Mouse (Mus musculus): ENCODE measurements around the gene E2f8.

E2f8 gene

DNA sequence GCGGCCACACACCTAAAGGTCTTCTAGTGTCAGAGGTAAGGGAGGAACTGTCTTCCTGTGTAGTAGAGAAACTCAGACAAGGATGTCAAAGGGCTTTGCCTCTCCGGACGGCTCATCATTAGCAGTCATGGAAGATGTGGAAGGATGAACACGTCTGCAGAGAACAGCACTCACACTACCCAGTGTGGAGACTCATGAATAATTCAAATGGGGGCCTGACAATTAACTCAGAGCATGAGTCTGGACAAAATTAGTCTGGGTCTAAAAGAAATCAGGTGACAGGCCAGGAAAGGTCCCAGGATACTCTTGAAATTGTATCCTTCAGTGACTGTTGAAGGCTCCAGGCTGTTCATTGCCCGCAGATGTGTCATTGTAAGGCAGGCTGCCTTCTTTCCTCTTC lies 9.6 kb upstream of the E2f8 start:
- no peak for DNase-seq (ENCODE audit: low spot score)

DNA sequence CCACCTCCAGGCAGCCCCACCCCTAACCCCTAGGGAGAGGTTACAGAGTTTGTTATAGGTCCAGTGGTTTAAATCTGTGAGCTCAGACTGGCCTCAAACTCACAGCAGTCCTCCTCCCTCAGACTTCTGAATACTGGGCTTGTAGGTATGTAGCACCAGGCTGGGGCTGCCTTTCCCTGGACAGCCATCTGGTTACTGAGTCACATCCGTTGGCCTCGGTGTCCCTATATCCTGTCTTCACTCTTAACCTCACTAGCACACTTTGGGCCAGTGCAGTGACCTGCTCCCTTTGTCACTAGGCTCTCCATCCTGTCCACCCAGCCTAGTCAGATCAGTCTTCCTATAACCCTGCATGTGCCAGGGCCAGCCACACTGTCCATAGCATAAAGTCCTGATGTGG lies 7.4 kb upstream of the E2f8 start:
- DNase-seq (ENCODE audit: low spot score): no peak

DNA sequence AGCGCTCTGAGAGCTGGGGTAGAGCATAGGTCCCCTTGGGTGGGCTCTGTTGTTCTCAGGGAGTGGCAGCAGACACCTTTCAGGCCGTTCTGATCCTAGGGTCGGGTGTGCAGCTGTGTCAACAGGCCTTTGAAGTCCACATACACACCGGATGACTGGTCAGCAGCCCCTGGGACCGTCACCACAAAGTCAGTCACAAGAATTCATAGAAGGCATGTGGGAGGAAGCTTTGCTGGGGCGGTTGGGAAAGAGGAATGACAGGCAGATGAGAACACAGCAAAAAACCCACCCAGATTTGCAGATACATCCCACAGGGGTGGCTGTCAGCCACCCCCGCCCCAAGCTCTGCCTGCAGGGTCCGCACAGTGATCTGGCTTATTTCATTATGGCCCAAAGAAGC lies 6.6 kb upstream of the E2f8 start:
- no peak for DNase-seq (ENCODE audit: low spot score)

DNA sequence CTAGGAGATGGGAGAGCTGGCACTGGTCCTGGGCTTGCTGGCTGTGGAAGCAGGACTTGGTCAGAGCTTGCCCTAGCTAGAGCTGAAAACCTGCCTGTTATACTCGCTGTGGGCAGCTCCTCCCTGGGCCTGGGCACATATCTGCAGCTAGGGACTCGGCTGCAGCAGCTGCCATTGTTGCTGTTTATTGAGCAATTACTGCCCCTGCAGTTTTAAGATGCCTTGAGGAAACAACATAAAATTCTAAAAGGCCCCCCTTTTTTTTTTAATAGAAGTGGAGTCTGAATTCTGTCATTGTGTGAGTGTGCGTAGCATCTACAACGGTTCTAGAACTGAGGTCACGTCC lies 2.8 kb upstream of the E2f8 start:
- peak; percentile 63 for DNase-seq (ENCODE audit: low spot score)

DNA sequence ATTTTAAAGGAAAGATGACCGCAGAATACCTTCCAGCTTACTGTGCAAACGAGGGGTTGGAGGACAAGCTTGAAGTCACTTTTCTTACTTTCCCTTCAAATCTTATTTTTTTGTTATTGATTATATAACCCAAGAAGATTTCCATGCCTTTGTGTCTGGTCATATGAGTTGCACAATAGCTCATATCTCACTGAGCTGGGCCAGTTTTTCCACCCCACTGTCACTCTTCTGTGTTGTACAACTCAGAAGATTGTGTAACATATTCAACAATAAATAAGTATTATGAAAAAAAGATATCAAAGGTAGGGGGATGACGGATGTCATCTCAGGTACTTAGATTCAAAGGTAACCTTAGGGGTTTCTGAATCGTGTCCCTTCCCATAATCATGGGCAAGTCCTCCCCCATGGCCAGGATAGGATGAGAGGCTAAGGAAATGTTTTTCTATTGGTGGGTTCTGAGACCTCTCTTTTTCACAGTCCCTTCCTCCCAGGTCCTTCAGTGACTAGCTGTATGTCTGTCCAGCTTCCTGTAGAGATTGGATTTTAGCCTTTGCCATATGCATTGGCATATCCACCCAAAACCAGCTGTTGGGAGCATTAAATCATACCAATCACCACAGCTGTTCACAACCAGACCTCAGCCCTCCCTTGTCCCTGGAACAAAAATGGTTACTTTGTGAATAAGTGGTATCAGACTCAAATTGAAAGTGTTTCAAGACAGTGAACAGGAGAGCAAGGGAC lies 2.3 kb upstream of the E2f8 start:
- no peak for DNase-seq (ENCODE audit: low spot score)

DNA sequence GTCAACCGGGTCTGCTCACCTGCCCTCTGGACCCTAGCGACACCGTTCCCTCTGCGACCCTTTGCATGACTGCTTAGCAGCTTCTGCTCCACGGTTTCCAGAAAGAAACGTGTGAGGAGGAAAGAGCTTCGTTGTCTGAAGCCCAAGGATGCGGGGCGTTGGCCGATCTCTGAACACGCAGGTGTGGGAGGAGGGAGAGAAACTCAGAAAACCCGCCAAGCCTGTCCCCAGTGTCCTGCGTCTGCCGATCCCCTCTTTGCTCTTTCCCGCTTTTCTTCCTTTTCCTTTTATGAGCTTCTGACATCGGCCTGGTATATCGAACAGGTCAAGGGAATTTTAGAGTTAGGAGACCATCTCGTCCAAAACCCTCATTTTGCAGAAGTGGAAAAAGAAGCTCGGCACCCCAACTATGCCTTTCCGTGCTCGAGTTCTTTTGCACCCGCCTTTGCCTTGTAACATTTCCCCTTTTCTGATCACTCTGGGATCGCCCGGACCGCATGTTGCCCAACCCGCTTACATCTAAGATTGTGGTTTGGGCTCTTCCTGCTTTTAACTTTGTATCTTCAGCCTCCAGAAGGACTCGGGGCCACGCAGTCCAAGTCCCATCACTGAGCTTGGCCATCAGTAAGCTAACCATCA lies 694 bp upstream of the E2f8 start:
- peak; percentile 44 for DNase-seq (ENCODE audit: low spot score)

DNA sequence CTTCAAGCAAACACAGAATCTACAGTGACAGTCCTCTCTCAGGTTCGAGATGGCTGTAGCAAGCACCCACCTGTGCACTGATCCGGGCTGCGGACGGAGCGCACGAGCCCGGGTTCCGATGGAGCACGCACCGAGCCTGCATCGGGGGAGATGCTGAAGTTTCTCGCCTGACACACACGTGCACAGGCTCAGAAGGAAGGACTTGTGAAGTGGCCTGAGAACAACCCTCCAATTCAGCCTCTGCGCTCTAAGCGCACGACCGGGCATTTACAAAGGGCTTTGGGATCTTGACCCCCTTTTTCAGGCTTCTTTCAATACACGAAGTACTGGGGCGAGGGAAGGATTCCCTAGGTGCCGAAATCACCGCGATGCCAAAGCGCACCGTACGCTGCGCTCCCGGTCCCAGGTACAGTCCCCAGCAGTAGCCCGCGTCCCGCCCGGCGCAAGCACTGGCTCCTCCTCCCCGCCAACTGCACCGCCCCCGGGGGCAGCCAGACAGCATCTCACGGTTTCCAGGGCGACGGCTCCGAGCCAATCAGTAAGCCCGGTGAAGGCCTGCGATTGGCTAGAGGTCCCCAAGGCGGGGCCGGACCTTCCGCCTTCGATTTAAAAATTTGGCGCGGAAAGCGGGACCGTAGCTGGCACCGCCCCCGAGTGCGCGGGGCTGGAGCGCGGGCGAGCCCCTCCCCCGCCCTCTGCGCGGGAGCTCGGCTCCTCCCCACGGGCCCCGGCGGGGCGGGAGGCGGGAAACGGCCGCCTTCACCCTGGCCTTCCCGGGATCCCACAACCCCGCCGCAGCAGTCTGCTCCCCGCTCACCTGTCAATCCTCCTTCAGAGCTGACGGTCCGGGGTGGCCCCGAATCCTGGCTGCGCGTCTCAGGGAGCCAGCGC lies 560 bp downstream of the E2f8 start:
- peak; percentile 97 for DNase-seq (ENCODE audit: low spot score)

DNA sequence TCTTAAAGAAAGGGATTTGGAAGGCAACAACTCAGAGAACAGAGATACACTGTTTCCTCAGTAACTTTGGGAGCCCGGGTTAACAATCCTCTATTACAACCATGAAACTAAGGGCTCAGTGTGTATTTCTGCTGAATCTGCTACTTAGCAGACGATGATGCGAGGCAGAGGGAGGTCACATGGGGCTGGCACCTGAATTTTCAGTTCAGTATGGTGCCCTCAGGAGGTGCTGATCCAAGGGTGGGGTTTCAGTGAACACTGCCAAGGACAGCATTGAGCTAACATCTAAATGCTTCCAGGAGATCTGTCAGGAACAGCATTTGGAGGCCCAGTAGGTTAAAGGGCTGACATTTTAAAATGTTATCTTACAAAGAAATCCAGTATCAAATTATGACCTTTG lies 1.8 kb downstream of the E2f8 start:
- DNase-seq (ENCODE audit: low spot score): no peak

DNA sequence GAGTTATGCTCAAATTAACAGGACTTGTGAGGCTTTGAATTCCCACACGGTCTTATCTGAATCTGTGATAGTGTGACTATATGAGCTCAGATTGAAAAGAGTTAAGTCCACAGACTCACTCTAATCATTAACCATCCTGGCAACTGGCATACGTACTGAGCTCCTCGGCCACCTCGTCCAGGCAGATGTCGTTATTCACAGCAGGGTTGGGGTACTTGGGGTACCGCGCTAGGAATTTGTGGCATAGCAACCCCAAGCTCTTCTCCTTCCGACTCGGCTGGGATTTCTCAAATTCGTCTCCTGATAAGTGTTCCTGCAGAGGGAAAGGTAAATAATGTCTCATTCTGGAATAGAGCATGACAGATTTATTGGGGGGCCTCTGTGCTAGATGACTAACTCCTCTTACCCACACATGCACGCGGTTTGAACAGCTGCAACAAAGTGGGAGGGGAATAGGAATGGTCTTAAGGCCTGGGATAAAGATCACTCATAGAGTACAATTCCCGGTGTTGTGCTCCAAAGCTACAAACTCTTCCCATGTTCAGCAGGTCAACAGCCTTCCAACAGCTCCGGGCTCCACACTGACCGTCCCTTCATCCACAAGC lies 3.5 kb downstream of the E2f8 start:
- DNase-seq (ENCODE audit: low spot score): no peak

DNA sequence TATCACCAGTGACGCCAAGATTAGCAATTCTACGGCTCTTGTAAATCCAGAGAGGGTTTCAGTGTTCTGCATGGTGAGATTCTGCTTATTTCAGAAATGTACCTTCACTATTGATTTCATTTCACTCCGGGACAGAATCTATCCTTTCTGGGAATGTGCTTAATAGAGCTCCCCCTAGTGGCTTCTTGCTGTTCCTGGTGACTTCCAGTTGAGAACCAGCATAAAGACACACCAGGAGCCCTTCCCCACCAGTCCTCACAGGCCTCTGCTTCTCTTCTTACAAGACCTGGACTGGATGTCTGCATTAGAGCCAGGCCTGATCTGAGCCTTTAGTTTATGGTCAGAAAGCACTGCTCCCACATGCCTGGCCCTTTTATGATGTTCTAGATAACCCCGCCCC lies 4.9 kb downstream of the E2f8 start:
- DNase-seq (ENCODE audit: low spot score): no peak

DNA sequence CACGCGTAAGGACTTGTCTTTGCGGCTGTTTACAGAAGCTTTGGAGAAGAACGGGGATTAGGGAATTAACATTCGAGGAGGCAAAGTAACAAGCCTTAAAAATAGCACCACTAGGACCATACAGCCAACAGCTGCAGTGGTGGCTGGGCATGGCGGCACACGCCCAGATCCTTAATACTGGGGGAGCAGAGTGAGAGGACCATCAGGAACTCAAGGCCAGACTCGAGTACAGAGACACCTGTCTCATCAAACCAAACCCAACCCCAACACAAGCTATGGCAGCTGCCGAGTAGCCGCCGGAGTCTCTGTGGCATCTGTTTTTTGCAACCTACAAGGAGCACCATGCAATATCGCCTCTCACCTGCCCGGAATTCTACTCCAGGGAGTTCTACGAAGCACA lies 6.3 kb downstream of the E2f8 start:
- no peak for DNase-seq (ENCODE audit: low spot score)

DNA sequence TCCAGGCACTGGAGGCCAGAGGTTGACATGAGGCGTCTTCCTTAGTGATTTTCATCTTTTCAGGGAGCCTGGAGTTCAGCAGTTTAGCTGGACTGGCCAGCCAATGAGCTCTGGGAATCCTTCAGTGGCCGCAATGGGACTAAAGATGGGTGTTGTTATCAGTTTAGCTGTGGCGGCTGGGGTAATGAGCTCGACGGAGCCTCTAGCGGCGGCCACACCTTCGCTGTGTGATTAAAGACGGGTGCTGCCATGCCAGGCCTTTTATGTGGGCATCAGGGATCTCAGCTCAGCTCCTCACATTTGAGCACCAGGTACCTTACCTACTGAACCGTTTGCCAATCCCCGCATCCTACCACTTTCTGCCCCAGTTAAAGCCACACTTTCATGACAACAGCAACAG lies 10.1 kb downstream of the E2f8 start:
- DNase-seq (ENCODE audit: low spot score): no peak

DNA sequence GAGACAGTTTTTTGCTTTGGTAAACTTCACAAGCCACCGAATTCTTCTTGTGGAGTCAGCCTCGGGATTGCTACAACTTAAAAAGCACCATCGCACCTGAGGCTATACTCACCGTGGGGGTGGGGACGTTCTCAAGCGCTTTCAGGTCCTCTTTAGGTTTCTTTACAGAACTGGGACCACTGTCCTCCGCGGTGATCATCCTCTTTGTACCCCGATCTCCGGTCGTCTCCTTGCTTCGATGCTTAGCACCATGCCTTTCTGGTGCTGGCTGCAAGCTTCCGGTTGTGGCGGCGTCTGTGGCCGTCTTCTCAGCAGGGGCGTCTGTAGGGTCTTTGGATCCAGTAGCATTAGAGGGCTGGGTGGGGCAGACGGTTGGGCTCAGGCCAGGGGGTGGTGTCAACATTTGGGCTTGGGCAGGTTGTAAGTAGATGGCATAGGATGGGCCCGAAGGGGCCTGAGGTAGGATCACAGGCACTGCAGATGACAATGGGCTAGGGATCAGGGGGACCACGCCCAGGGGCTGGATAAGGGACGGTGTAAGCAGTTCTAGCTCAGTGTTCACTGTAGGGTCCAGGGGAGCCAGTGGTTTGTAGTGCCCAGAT lies 10.7 kb downstream of the E2f8 start:
- no peak for DNase-seq (ENCODE audit: low spot score)

DNA sequence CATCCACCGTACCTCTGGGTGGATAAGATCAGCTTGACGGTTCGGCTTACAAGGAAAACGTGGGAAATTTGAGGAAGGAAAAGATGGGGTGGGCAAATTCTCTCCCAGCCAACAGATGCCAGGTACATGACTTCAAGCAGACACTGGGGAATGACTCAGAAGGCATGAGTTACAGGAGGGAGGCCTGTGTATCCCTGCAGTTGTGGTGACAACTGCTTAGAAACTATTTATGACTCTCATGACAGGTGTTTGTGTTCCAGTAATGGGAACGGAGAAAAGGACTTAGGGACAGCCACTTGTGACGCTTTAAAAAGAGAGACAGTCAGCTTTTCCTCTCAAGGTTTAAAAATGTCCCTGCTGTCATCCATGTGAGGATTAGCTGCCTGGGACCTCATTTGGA lies 11.3 kb downstream of the E2f8 start:
- no peak for DNase-seq (ENCODE audit: low spot score)

DNA sequence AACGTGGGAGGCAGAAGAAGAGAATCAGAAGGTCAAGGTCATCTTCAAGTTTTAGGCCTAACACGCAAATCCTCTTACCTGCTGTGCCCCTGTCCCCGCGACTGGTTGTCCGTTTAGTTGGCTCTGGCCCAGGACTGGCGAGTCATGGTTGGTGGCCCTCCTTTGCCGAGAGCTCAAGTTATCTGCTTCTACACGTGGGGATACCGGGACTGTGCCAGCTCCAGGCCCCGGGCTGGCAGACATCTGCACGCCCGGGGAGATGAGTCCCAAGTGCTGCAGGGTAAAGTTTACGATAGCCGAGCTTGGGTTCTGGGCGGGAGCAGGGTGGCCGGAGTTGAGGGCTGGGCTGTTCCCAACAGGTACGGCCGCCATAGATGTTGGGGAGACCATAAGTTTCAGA lies 13.8 kb downstream of the E2f8 start:
- no peak for DNase-seq (ENCODE audit: low spot score)

DNA sequence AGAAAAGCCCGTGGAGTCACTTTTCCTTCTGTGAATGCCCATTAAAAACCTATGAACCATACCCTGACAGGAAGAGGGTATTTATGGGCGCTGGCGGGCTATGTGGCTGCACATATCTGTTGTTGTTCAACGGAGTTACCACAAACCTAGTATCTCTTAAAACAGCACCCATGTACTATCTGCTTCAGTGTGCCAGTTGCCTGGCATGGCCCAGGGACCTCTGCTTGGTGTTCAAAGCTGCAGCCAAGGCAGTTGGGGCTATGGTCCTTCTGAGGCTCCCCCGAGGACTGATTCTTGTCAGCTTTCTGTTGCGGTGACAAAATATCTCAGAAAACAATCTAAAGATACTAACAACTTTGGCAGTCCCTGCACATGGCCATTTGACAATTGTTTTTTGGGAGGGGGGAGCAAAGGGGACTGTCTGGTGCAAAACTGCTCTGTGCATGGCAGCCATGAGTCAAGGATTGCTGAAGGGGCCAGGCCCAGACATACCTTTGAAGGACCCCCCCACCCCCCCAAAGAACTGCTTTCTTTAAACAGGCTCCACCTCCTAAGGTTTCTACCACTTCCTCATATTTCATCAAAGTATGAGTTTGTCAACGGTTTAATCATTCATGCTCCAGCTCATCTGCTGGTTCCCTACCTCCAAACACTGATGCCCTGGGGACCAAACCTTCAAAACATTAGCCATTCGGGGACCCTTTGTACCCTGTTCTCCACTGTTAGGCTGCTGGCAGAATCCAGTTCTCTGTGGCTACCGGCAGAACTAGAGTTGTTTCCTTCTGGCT lies 16.5 kb downstream of the E2f8 start:
- no peak for DNase-seq (ENCODE audit: low spot score)

DNA sequence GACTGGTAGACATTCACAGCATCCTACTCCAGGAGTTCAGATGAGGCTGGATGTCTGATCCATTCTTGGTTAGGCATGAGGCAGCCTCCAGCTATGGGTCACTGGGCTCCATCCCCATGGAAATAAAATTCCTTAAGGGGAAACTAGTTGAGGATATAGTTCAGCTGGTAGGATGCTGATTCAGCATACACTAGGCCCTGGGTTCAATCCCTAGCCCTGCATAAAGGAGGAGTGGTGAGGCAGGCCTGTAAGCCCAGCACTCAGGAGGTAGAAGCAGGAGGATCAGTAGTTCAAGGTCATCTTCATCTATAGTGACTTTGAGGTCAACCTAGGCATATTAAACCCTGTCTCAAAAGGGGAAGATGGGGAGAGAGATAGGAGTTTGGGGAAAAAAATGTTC lies 17.2 kb downstream of the E2f8 start:
- DNase-seq (ENCODE audit: low spot score): no peak

DNA sequence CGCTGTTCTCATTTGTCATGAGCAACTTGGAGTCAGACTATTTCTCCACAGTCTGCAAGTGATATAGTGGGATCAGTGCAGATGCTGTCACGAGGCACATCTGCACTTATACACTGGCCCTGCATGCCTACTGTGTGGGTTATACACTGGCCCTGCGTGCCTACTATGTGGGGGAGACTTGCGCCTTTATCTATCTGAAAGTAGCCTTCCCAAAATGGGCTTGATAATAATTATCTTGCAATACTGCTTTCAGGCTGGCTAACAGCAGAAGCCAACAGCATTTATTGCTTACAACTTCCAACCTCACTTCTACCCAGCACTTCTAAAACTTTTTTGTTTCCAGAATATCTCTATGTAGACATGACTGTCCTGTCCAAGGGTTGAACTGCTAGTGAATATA lies 19.6 kb downstream of the E2f8 start:
- no peak for DNase-seq (ENCODE audit: low spot score)

DNA sequence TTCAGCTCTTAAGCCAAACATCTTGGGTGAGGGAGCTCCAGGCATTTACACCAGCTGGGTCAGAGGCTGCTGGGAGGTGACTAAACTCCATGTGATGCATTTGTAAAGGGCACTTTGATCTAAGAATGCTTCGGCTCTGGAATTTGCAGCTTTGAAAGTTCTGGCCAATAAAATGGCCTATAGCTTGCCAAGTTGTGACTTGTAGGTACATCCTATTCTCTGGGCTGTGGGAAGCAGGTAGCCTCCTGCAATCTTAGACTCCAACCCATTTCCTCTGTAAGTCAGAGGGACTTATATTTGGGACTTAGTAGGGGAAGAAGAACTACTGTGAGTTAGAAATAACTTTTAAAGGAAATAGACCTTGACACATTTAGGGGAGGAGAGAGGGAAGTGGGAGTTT lies 20.4 kb downstream of the E2f8 start:
- DNase-seq (ENCODE audit: low spot score): no peak

DNA sequence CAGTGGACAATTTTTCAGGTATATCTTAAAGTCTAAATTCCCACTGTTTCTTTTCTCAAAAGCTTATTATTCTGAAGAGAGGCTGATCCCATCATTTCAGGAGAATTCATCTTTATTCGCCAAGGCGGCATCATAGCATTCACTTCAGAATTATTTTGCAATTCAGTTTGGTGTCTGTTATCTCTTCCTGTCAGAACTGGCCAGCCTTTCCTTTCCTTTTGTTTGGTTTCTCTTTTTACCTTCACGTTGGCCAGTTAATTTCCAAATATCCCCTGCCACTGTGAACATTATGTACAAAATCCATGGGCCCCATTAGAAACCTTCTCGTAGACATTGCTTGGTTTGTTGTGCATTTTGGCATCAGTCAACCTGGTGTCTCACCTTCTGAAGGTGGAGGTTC lies 22.0 kb downstream of the E2f8 start:
- no peak for DNase-seq (ENCODE audit: low spot score)

DNA sequence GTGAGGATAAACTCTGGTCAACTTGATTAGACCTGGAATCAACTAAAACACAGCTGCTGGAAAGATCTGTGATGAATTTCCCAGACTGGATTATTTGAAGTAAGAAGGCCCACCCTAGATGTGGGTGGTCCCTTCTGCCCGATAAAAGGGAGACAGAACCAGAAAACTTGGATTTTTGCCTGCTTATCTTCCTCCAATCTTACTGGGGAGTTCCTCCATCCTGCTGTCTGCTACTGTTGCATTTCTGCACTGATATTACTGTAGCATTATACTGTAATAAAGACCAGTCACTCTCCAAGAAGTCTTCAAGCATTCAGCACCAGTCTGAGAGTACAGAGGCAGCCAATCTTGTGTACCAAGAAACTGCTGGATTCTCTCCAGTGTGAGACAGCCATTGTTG lies 23.1 kb downstream of the E2f8 start:
- no peak for DNase-seq (ENCODE audit: low spot score)

DNA sequence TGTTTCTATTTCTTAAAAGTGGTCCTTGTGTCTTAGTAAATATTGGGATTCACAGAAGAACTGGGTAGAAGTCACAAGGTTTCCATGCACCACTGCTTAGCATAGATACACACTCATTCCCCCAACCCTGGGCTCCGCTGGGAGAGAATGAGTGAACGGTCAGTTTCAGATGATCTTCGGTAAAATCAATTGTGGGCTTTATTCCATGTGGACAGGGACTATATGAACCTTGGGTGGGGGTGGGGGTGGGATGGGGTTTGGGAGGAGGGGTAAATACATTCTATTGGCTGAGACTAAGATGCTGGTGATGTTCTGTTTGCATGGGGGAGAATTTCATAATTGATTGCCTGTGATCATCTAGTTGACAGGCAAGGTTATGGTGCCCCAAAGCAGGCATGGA lies 25.9 kb downstream of the E2f8 start:
- no peak for DNase-seq (ENCODE audit: low spot score)

Measured in testis, postnatal 10 days (tissue).